Mouse (Mus musculus) erythroblast, embryonic 14.5 days (primary cell): Measurements from ENCODE around the gene Khdc3.

Experiments used
- GATA1 ChIP-seq: IDR thresholded peaks from 2 replicates; pipeline ENCODE4 v1.6.1; 2012; ENCODE audit warnings: low read length, inconsistent platforms, mixed read lengths
- TAL1 ChIP-seq: IDR thresholded peaks from 3 replicates; pipeline ENCODE4 v1.6.1; 2012; ENCODE audit warnings: low read length, inconsistent platforms, mixed read lengths

GRCm38 (mm10) chr9:73094580-73094979 is 7.1 kb upstream of the Khdc3 start:
- no peak for TF ChIP-seq TAL1
- TF ChIP-seq GATA1: no peak
